Mouse (Mus musculus) cerebellum, adult 11 months (tissue): Measurements from ENCODE around the gene Dpm1.

ENCODE experiments used
- DNase-seq: peaks from one replicate; pipeline ENCODE4 v3.0.0; 2022

Gene Dpm1

GRCm38 (mm10) chr2:168161514-168161971 lies 68.8 kb downstream of the Dpm1 start:
- DNase-seq: no peak

- no peak for DNase-seq
Measured at GRCm38 (mm10) chr2:168160370-168160930, 69.9 kb downstream of the Dpm1 start.
